Mouse (Mus musculus) adrenal gland, postnatal 0 days (tissue): ENCODE data around the gene Chmp2a. TPM values are rescaled to one million over a fixed set of nuclear protein-coding genes. Genes with fewer than 3 reads are reported as not detected.

ENCODE experiments used
- polyA plus RNA-seq: library from polyadenylated mRNA; unstranded; fragments of >200 nt; fragmentation: Nextera tagmentation; extraction: Ambion mirVana; gene quantifications from 2 replicates; pipeline ENCODE4 v1.2.1, GENCODE M21; 2015

Chmp2a gene
- polyA plus RNA-seq = 265 and 267 TPM in 2 replicates

DNA sequence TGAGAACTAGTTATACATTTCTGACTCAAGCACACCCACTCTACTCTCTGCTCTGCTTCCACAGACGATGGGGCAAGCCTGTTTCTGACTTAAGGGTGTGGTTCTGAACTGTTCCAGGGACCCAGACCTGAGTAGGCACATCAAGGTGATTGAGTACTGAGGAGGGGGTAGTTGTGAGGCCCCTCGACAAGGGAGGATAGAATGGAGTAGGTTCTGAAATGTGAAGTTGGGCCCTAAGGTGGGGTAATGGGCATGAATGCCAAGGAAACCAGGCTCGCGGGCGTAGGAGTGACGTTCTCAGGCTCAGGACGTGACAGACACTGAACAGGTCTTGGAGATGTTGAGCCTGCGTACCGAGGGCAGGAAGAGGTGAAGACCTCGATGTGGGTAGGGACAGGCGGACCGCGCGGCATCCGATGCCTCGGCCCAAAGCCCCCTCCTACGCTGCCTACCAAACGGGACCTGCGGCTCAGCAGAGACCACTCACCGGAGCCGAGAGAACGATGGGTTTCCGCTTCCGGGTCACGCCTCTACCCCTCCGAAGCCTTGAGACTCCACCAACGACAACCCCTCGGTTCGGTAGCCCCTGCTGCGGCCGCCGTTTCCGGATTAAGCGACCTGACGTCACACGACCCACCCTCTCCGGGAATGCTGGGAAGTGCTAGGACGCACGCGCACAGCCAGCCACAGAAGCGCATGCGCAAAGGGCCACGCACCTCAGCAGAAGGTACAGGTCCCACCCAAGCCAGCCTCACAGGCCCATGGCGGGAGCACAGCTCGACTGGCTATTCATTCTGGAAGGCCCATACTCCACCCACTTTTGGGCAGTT, at the start of gene Chmp2a:
Gene Chmp2a, minus strand, starts transcription at position 660 of the 830 bp plus-strand sequence.

DNA sequence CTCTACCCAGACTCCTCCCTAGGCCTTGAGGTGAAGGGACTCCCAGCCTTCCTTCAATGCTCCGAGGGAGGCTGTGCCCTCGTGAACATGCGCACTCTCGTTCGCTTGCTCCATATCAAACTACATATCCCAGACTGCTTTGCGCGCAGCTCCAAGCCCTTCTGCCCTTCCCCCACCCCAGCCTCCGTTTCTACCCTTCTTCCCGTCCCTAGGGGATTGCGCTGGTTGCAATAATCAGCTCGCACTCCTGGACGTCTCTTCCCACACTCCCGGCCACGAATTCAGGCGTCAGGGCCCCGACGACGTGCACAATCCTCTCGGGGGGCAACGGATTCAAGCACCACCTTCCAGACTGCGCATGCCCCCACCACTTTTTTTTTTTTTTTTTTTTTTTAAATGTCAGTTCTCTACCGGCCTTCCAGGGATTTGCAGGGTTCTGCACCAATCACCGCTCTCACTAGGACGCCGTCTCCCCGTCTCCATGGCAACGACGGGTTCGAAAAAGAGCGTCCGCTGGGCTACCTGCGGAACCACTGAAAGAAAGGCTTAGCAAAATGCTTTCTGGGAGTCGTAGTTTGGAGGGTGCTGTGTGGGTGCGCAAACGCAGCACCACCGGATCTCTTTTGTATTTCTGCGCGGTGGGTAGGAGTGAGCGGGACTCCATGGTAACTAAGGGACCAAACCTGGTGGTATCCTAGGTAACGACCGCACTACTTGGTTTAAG, 19.8 kb upstream of the Chmp2a start, which contains the start of gene Mzf1:
Gene Mzf1, minus strand, starts transcription at position 478 of the 724 bp plus-strand sequence.

DNA sequence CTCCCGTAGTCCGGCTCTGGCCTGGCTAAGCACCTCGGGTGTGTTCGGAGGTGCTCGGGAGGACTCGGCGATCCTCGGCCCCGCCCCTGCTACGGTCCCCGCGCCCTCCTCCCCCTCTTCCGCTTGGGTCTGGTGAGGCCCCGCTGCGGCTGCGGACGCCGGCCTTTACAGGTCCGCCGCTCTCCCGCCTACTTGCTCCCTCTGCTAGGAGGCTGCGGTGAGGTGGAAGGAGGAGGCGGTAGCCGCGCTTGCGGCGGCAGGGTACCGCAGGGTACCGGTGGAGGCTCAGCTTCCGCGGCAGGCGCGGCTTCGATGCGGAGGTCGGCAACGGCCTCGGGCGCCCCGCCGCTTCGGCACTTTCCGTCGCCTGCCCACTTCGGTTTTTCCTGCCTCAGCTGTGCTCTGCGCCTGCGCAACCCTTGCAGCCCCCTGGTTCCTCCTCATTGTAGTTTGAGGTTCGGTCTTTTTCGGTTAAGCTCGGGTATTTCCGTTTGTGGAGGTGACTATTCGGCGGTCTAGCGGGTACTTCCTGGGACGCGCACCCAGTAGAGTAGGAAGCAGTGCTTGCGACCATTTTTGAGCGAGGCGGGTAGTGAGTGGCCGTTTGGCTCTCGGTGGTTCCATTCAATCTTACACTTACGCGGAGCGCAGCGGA, 3.4 kb upstream of the Chmp2a start, which contains the start of gene Ube2m:
Gene Ube2m, minus strand, starts transcription at position 375 of the 655 bp plus-strand sequence.

DNA sequence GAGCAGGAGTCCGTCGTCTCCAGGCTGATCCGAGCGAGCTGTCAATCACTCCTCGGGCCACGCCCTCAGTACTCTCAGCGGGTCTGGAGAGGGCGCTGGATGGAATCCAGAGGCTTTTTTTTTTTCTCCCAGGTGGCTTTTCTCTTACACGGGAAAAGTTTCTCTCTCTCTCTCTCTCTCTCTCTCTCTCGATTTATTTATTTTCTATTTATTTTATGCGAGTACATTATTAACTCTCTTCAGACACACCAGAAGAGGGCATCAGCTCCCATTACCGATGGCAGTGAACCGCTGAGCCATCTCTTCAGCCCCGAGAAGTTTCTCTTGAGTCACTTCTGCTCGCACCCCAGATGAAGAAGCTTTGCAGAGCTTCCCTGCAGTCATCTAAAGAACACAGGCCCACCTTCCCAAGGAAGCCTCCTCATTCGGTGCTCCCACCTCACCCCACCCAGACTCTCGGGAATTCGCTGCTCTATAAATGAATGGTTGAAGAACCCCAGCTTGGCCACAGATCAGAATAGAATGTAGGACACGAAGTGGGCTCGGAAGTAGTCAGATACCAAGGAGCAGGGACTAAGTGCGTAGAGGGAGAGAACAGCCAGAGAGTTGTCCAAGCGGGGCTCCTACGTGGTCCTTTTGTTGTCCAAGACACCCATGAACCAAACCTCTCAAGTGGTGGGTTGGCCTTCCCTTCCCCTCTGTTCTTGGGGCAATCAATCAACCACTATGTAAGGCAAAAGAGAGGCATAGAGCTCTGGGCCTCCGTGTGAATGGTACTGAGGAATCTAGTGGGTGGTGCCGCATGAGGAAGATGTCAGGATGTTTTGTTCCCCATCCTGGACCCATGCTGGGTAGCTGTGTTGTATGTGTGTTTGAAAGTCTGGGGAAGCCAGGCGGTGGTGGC, 24.4 kb downstream of the Chmp2a start, which contains the start of gene Zbtb45:
Gene Zbtb45, minus strand, starts transcription at position 30 of the 904 bp plus-strand sequence.

DNA sequence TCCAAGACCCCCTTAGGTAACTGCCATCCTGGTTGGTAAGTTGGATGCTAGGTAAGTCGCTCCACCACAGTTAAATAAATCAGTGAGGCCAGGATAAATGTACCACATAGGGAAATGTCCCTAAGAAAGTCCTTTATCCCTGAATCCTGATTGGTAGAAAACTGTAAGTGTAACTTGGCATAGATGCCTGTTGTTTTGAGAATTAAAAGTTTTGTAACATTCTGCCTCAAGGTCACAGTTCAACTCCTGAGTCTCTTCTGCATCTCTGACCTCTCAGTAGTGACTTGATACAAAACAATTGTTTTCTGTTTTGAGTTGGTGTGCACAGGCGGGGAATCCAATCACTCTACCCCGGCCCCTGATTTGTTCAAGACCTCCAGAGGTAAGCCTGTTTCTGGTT, 35.8 kb downstream of the Chmp2a start, which contains the start of gene Trim28:
Gene Trim28, plus strand, starts transcription at position 264 of the 400 bp plus-strand sequence.

DNA sequence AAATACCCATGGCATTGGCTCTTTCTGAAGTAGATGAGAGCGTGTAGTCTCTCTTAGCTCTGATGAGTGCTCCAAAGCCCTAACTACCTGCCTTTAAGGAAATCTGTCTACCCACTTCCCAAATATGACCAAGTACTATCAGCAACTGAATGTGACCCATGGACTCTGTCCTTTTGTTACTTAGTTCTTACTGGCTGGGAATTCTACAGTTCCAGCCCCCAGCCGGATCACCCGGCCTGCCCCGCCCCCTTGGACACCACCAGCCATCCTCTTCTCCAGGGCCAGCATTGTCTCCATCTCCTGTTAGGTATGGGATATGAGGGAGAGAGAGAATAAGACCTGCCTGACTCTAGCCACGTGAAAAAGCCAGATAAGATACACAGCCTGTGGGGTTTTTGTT, 36.6 kb downstream of the Chmp2a start, which contains the start of gene Slc27a5:
Gene Slc27a5, minus strand, starts transcription at position 140 of the 400 bp plus-strand sequence.

Other genes starting within 250 kb of the Chmp2a start
- 4.0 and 4.5 TPM in 2 replicates for gene Zscan18, start 231.2 kb downstream of the Chmp2a start, polyA plus RNA-seq
- 6.0 and 7.4 TPM in 2 replicates for gene Zfp329, start 215.9 kb downstream of the Chmp2a start, polyA plus RNA-seq
- 17.2 and 23.7 TPM in 2 replicates for gene Zfp110, start 200.0 kb downstream of the Chmp2a start, polyA plus RNA-seq
- gene Zfp128, start 153.6 kb downstream of the Chmp2a start, polyA plus RNA-seq = 1.7 and 2.3 TPM in 2 replicates
- gene Zscan22, start 137.0 kb downstream of the Chmp2a start, polyA plus RNA-seq = 6.5 and 6.6 TPM in 2 replicates
- gene Rps5, start 112.5 kb downstream of the Chmp2a start, polyA plus RNA-seq = 865 and 1,106 TPM in 2 replicates
- gene Rnf225, start 107.4 kb downstream of the Chmp2a start, polyA plus RNA-seq = 0.08 and 0.30 TPM in 2 replicates
- 6.2 and 7.5 TPM in 2 replicates for gene Zfp324, start 69.0 kb downstream of the Chmp2a start, polyA plus RNA-seq
- 3.8 and 6.0 TPM in 2 replicates for gene Zfp446, start 57.0 kb downstream of the Chmp2a start, polyA plus RNA-seq
- gene Slc27a5, start 36.6 kb downstream of the Chmp2a start, polyA plus RNA-seq = 1.9 and 3.0 TPM in 2 replicates
- 104 and 137 TPM in 2 replicates for gene Trim28, start 35.7 kb downstream of the Chmp2a start, polyA plus RNA-seq
- gene Zbtb45, start 24.8 kb downstream of the Chmp2a start, polyA plus RNA-seq = 9.3 and 12.6 TPM in 2 replicates
- 103 and 124 TPM in 2 replicates for gene Ube2m, start 3.5 kb upstream of the Chmp2a start, polyA plus RNA-seq
- gene Mzf1, start 20.0 kb upstream of the Chmp2a start, polyA plus RNA-seq = 1.7 and 2.9 TPM in 2 replicates
- not detected in 2 replicates for gene Vmn1r85, start 60.4 kb upstream of the Chmp2a start, polyA plus RNA-seq
- not detected in 2 replicates for gene Vmn1r86, start 85.1 kb upstream of the Chmp2a start, polyA plus RNA-seq
- not detected in 2 replicates for gene Vmn1r87, start 105.3 kb upstream of the Chmp2a start, polyA plus RNA-seq
- gene Vmn1r88, start 124.8 kb upstream of the Chmp2a start, polyA plus RNA-seq = not detected in 2 replicates
- not detected in 2 replicates for gene Vmn1r89, start 178.2 kb upstream of the Chmp2a start, polyA plus RNA-seq
- gene Lig1, start 242.5 kb upstream of the Chmp2a start, polyA plus RNA-seq = 30.4 and 36.7 TPM in 2 replicates
- gene Zswim9, start 243.9 kb upstream of the Chmp2a start, polyA plus RNA-seq = 3.6 and 4.8 TPM in 2 replicates